Mouse (Mus musculus) gastrocnemius, postnatal 36 days (tissue): ENCODE data around the gene Gm14190. TPM values are rescaled to one million over a fixed set of nuclear protein-coding genes. Genes with fewer than 3 reads are reported as not detected.
"Not testable (repeated sequence)": the region's sequence is repeated elsewhere in the genome, so short reads cannot be mapped to it uniquely, and the experiment has no call there.

Experiments used
- DNase-seq, 2 experiments: peaks; one replicate each; pipeline ENCODE4 v3.0.0; 2022
- intact Hi-C: fragments of 180-260 bp; cut with DNase I; formaldehyde crosslinking; loops from one replicate; pipeline ENCODE4 v1.15.1; 2025
- long read RNA-seq, 2 experiments: library from polyadenylated mRNA; stranded (forward); transcript quantifications; one replicate each; pipeline ENCODE4 v2.0.0; 2021
- total RNA-seq, 2 experiments: library from RNA; stranded (reverse); gene quantifications; 2 replicates each; pipeline ENCODE4 v1.2.3; 2021

Gene Gm14190
- total RNA-seq = not detected
- long read RNA-seq, experiment 1 = 0 reads
- long read RNA-seq, experiment 2 = 0 reads

DNA sequence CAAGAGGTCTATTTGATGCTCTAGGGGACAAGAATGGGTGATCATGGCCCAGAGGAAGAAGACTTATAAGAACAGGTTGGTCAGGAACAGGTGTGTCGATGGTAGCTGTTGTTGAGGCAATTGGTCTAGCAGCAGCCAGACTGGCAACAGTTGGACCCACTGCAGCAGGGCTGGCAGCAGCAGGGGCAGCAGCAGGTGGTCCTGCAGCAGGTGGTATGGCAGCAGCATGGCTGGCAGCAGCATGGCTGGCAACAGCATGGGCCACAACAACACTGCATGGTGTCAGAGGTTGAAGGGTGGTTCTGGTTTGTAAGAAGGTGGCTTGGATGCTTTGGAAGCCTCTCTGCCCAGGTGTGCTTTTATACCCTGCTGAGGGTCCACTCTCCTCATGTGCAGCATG lies at the start of gene Gm14190:
Gm14190 (minus strand) TSS at position 278 of the 400 bp plus-strand sequence.
- DNase-seq = no peak
- intact Hi-C loops = no loop called here

DNA sequence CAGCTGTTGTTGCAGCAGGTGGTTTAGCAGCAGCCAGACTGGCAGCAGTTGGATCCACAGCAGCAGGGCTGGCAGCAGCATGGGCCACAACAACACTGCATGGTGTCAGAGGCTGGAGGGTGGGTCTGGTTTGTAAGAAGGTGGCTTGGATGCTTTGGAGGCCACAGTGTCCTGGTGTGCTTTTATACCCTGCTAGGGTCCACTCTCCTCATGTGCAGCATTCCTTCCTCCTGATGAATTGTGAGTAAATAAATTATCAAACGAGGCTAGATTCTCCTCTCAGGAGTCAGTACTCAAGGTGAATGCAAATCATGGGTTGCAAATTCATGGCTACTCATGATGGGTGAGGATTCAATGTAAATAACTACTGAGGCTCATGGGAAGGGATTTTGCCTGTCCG lies 43.6 kb upstream of the Gm14190 start, which contains the start of gene Gm14180:
Gm14180 (minus strand) TSS at position 101 of the 400 bp plus-strand sequence.
- no peak for DNase-seq
- intact Hi-C loops = no loop called here

DNA sequence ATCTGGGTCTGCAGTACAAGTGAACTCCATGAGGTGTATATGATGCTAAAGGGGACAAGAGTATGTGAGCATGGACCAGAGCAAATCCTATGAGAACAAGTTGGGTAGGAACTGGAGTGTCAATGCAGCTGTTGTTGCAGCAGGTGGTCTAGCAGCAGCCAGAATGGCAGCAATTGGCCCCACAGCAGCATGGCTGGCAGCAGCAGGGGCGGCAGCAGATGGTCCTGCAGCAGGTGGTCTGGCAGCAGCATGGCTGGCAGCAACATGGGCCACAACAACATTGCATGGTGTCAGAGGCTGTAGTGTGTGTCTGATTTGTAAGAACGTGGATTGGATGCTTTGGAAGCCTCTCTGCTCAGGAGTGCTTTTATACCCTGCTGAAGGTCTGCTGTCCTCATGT lies 33.5 kb upstream of the Gm14190 start:
- intact Hi-C loops = loop anchor here (2.0 kb wide), 1 partner anchor 39 kb away; no protein-coding TSS in a partner anchor
- no peak for DNase-seq

GRCm38 (mm10) chr11:99718759-99719158 lies 28.2 kb upstream of the Gm14190 start:
- intact Hi-C loops = no loop called here
- no peak for DNase-seq

- not testable (repeated sequence) for DNase-seq
- intact Hi-C loops = loop anchor here (2.0 kb wide), 1 partner anchor 40 kb away; no protein-coding TSS in a partner anchor
These were observed 5.3 kb downstream of the Gm14190 start for GRCm38 (mm10) chr11:99685235-99685634.

GRCm38 (mm10) chr11:99683481-99683880 lies 7.1 kb downstream of the Gm14190 start:
- intact Hi-C loops = no loop called here
- DNase-seq = no peak

DNA sequence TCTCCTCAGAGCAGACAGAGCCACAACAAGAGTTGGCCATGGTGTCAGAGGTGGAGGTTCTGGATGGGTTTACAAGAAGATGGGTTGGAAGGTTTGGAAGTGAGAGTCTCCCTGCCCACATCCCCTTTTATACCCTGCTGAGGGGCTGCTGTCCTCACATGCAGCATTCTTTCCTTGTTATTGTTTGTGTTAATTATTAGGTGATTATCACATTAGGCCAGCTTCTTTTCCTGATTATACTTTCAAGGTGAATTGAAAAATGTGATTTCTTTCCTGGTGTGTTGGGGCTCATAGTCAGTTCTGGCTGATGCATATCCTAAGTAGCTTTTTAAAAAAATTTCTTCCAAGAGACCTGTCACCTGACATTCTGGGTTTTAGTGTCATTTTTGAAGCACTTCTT lies 24.7 kb downstream of the Gm14190 start, which contains the start of gene Krtap4-6:
Krtap4-6 (minus strand) TSS at position 101 of the 400 bp plus-strand sequence.
- intact Hi-C loops = no loop called here

DNA sequence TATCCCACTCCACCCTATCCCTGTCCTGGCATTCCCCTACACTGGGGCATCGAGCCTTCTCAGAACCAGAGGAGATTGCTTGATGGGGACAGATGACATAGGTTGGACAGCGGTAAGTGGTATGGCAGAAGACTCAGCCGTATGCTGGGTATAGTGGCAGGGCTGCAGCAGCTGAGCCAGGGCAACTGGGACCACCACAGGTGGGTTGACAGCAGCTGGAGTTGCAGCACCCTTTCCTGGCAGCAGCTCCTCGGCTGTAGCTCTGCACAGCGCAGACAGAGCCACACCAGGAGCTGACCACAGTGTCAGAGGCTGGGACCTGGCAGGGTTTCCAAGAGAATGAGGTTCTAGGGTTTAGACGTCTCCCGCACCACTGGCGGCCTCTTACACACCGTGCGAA lies 27.7 kb downstream of the Gm14190 start:
- intact Hi-C loops = no loop called here
- DNase-seq = no peak

More for the DNA sequence above, 24.7 kb downstream of the Gm14190 start, which contains the start of gene Krtap4-6:
- no peak for DNase-seq

- intact Hi-C loops = no loop called here
These were observed 31.3 kb downstream of the Gm14190 start for GRCm38 (mm10) chr11:99659256-99659655.

GRCm38 (mm10) chr11:99658467-99659010 lies 32.0 kb downstream of the Gm14190 start, which contains the start of gene Gm11563:
Gene Gm11563 (minus strand): TSS chr11:99658960.
- DNase-seq, intact Hi-C loops: not testable (repeated sequence)

More at GRCm38 (mm10) chr11:99659256-99659655, 31.3 kb downstream of the Gm14190 start:
- no peak for DNase-seq

DNA sequence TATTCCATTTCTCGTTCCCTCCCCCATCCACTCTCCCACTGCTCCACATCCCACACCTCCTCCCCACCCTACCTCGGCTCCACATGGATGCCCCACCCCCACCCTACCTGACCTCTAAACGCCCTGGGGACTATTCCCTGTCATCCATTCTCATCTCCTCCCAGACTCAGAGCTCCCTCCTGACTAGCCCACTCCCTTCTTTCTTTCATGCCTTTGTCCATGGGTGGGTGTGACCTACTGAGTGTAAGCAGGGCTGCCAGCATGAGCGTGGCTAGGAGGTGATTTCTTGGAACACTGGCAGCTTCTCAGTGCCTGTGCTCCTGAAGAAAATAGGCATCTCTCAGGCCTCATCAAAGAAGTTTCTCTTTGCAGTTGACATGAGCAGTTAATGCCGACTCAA lies 33.5 kb downstream of the Gm14190 start:
- DNase-seq = no peak
- intact Hi-C loops = no loop called here

DNA sequence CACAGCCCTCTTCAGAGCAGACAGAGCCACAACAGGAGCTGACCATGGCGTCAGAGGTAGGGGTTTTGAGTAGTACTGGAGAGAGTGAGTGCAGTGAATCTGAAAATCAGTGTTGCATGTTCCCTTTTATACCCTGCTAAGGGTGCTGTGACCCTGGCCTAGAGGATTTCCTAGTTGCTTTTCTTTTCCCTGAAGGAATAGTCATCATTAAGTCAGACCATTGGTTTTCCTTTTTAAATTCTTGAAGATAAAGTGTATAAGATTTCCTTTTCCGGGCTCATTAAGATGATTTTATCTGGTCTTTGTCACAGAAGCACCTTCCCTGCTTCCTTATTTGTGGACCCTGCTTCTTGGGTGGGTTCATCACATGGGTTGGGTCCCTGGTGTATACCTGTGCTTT lies 40.4 kb downstream of the Gm14190 start, which contains the start of gene Gm11555:
Gm11555 (minus strand) TSS at position 101 of the 400 bp plus-strand sequence.
- no peak for DNase-seq
- intact Hi-C loops = no loop called here

DNA sequence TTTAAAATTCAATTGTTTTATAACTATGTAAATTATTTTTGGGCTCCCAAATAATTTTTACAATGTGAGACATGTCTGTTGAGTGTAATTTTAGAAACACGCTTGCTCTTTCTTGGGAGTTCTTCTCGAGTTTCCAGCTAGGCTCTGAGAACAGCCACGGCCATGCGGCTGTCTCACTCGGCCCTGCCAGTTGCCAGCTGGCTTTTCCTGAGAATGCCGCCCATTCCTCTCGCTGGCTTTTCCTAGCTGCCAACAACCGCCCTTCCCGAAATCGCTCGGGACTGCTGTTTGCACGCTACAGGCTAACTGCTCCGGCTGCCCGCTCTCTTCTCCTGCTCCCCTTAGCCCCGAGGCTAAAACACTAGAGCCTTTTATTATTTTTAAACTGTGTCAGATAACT lies 44.1 kb downstream of the Gm14190 start:
- intact Hi-C loops = no loop called here
- no peak for DNase-seq

- intact Hi-C loops = no loop called here
These were observed 46.2 kb downstream of the Gm14190 start for GRCm38 (mm10) chr11:99644351-99644750.

DNA sequence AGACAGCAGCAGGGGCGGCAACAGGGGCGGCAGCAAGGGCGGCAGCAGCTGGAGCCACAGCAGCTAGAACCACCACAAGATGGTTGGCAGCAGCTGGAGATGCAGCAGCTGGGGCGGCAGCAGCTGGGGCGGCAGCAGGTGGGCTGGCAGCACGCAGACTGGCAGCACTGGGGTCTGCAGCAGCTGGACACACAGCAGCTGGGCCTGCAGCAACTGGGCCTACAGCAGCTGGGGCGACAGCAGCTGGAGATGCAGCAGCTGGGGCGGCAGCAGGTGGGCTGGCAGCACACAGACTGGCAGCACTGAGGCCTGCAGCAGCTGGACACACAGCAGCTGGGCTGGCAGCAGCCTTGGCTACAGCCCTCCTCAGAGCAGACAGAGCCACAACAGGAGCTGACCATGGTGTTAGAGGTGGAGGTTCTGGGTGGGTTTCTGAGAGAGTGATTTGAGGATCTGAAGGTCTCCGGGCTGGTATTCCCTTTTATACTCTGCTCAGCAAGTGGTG lies 46.9 kb downstream of the Gm14190 start, which contains the start of gene Krtap4-7:
Krtap4-7 (minus strand) TSS at position 455 of the 505 bp plus-strand sequence.
- DNase-seq, intact Hi-C loops: not testable (repeated sequence)

More at GRCm38 (mm10) chr11:99644351-99644750, 46.2 kb downstream of the Gm14190 start:
- DNase-seq = no peak

DNA sequence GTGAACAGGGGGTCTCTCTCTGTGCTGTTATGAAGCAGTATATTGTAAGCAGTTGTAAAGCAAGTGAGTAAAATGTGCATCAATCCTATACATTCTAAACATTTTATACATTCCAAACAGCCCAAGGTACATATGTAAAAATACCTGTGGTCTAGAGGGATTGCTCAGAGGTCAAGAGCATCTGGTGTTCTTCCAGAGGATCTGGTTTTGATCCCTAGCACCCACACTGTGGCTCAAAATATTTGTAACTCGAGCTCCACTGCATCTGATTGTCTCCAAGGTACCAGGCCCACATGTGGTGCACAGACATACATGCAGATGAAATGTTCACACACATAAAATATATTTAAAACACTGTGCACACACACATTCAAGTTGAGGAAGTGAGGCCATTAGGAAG lies 49.6 kb downstream of the Gm14190 start:
- DNase-seq = no peak
- intact Hi-C loops = no loop called here

Other genes starting within 250 kb of the Gm14190 start
- gene Krt23, start 197.6 kb downstream of the Gm14190 start, total RNA-seq = not detected
- not detected for gene Krt39, start 169.4 kb downstream of the Gm14190 start, total RNA-seq
- gene Krt40, start 147.6 kb downstream of the Gm14190 start, total RNA-seq = not detected
- not detected for gene Krtap3-3, start 139.9 kb downstream of the Gm14190 start, total RNA-seq
- not detected for gene Krtap3-2, start 133.9 kb downstream of the Gm14190 start, total RNA-seq
- not detected for gene Gm11939, start 131.3 kb downstream of the Gm14190 start, total RNA-seq
- not detected for gene Krtap3-1, start 124.1 kb downstream of the Gm14190 start, total RNA-seq
- not detected for gene Krtap1-5, start 109.7 kb downstream of the Gm14190 start, total RNA-seq
- not detected for gene Krtap1-4, start 107.1 kb downstream of the Gm14190 start, total RNA-seq
- gene Krtap1-3, start 99.4 kb downstream of the Gm14190 start, total RNA-seq = not detected
- gene Krtap9-3, start 92.6 kb downstream of the Gm14190 start, total RNA-seq = not detected
- gene Gm11938, start 87.4 kb downstream of the Gm14190 start, total RNA-seq = not detected
- gene Gm11937, start 80.6 kb downstream of the Gm14190 start, total RNA-seq = not detected
- not detected for gene Krtap2-4, start 75.9 kb downstream of the Gm14190 start, total RNA-seq
- gene Gm11562, start 70.3 kb downstream of the Gm14190 start, total RNA-seq = not detected
- gene Krtap4-1, start 62.5 kb downstream of the Gm14190 start, total RNA-seq = not detected
- not detected for gene Krtap4-2, start 55.7 kb downstream of the Gm14190 start, total RNA-seq
- not detected for gene Krtap4-7, start 46.7 kb downstream of the Gm14190 start, total RNA-seq
- gene Gm11555, start 40.5 kb downstream of the Gm14190 start, total RNA-seq = not detected
- gene Gm11563, start 31.8 kb downstream of the Gm14190 start, total RNA-seq = not detected
- not detected for gene Krtap4-6, start 24.8 kb downstream of the Gm14190 start, total RNA-seq
- not detected for gene Gm14180, start 43.5 kb upstream of the Gm14190 start, total RNA-seq
- not detected for gene Gm11595, start 82.2 kb upstream of the Gm14190 start, total RNA-seq
- not detected for gene Krtap4-8, start 90.0 kb upstream of the Gm14190 start, total RNA-seq
- gene Krtap4-9, start 94.5 kb upstream of the Gm14190 start, total RNA-seq = not detected
- gene Gm11596, start 102.7 kb upstream of the Gm14190 start, total RNA-seq = not detected
- not detected for gene Gm11569, start 108.2 kb upstream of the Gm14190 start, total RNA-seq
- gene Gm11554, start 113.7 kb upstream of the Gm14190 start, total RNA-seq = not detected
- gene Krtap4-13, start 119.2 kb upstream of the Gm14190 start, total RNA-seq = not detected
- gene Gm11564, start 124.9 kb upstream of the Gm14190 start, total RNA-seq = not detected
- gene 2300003K06Rik, start 147.3 kb upstream of the Gm14190 start, total RNA-seq = not detected
- not detected for gene Krtap4-16, start 160.9 kb upstream of the Gm14190 start, total RNA-seq
- gene Gm11568, start 167.2 kb upstream of the Gm14190 start, total RNA-seq = not detected
- not detected for gene Gm11559, start 173.7 kb upstream of the Gm14190 start, total RNA-seq
- not detected for gene Krtap9-1, start 182.6 kb upstream of the Gm14190 start, total RNA-seq
- gene Gm11567, start 188.4 kb upstream of the Gm14190 start, total RNA-seq = not detected
- gene Krtap31-1, start 217.2 kb upstream of the Gm14190 start, total RNA-seq = not detected
- gene Gm11565, start 224.0 kb upstream of the Gm14190 start, total RNA-seq = not detected
- gene Krtap31-2, start 245.6 kb upstream of the Gm14190 start, total RNA-seq = not detected